Mouse (Mus musculus): Measurements from ENCODE around the gene Mrps27. TPM values are rescaled to one million over a fixed set of nuclear protein-coding genes. Genes with fewer than 3 reads are reported as not detected.

Gene Mrps27
- polyA plus RNA-seq, 1 experiment from 2014 or later: 79.9 TPM

DNA sequence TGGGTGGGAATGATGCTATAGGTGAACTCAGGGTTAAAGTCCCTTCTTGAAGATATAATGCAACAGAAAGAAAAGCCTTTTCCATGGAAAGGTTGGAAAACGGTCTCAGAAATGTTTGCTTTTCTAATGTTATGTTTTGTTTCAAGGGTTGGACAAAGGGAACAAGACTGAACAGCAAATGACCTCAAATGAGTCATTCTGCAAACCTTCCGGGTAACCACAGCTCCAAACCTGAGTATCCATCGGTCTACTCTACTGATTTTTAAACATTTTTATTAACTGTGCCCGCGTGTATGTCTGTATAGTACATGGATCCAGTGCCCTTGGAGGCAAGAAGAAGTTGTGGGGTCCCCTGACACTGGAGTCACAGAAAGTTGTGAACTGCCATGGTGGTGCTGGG, 94.8 kb downstream of the Mrps27 start:
- peaks cover 41% of the 10 kb centered on the region for H3K4me1 ChIP-seq
- WGBS: 93% methylated on average over 5 of the region's 5 CpGs
- no peak overlapping the region for H3K4me3 ChIP-seq
- H3K36me3 ChIP-seq: peaks cover 86% of the 10 kb centered on the region
- no peak for DNase-seq (ENCODE audit: low spot score)
- no peak overlapping the region for H3K27ac ChIP-seq (replicated peaks)
- H3K9me3 ChIP-seq (replicated peaks): 0 out of 2 replicates have a peak, but pooled peaks cover 4% of the 10 kb centered on the region
- H3K27me3 ChIP-seq (ENCODE audit: low read depth, poor library complexity, severe bottlenecking): no peaks in the 10 kb centered on the region

DNA sequence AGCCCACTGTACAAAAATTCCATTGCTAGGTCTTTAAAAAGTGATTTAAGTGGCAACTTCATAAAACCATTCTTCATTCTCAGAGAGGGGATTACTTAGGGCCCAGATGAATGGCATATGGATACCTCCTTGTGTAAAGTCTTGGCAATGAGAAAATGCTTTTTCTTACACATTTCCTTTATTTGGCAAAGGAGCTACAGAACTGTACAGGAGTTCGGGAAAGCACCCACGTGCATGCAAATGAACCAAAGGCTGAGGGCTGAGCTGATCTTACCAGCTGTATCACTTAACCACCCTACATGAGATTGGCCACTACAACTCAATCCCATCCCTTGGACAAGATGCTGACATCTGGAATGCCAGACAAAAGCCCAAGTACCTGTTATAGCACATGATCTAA, 95.6 kb downstream of the Mrps27 start:
- H3K9me3 ChIP-seq (replicated peaks): 0 out of 2 replicates have a peak, but pooled peaks cover 1% of the 10 kb centered on the region
- no peak overlapping the region for H3K27ac ChIP-seq (replicated peaks)
- no peak overlapping the region for H3K4me3 ChIP-seq
- WGBS: 99% methylated on average over 2 of the region's 2 CpGs
- H3K4me1 ChIP-seq: peaks cover 50% of the 10 kb centered on the region
- no peaks in the 10 kb centered on the region for H3K27me3 ChIP-seq (ENCODE audit: low read depth, poor library complexity, severe bottlenecking)
- DNase-seq (ENCODE audit: low spot score): no peak
- peaks cover 77% of the 10 kb centered on the region for H3K36me3 ChIP-seq

DNA sequence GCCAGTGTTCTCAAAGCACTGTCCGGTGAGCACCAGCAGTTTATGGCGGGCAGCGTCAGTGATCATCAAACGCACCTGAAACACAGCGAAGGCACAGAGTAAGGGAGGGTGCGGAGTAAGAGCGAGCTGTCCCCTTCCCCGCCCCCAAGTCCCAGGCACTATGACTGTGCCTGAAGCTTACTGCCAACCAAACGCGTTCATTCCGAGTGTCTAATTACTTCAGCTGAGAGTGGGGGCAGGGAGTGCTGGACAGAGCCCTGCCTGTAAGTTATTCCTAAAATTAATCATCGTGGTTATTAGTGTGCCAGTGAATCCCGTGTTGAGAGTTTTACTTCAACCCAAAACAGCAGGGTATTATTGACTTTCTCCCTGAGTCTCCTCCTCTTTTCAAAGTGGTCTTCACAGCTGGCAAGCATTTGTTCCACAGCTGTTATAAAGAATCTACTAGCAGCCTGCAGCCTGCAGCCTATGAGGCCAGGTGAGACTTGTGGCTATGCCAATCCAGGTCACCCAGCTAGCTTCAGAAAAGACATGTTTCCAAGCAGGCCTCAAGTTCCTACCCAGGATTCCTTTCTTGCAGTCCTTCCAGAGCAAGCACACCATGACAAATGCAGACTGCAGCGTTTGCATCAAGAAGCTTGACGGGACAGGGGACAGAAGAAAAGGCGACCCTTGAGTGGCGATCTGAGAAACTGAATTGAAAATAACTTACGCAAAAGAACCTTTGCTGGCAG, 97.3 kb downstream of the Mrps27 start:
- H3K36me3 ChIP-seq: peaks cover 61% of the 10 kb centered on the region

DNA sequence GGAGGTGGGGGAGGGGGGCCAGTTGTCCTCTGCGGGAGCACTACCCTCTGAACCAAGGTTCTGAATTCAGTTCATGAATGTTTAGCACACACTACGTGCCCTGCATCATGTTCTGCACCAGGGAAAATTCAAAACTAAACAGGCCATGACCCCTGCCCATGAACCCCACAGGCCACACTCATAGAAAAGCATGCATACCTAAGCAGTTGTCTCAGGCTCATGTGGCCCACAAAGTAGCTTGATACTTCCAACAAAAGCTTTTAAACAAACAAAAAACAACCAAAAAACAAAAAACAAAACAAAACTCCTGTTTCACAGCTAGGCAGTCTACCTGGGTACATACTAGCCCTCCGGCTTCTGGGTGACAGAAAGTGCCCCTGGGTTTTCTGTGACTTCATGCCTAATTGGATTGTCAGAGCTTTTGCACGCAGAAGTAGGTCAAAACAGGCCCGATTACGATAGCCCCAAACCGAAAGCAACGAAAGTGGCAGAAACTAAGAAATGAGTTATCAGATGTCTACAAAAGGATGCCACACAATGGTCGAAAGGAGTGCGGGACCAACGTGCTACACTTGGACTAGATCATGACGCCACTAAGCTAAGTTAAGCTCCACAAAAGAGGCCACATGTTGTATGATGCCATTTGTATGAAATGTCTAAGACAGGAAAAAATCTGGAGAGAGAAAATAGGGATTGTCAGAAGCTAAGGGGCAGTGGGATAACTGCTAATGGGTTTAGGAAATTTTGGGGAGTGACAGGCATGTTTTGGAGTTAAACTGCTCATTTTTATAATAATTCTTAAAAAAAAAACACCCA, 98.1 kb downstream of the Mrps27 start:
- H3K4me1 ChIP-seq: peaks cover 74% of the 10 kb centered on the region
- 25% methylated on average over 12 of the region's 12 CpGs for WGBS
- H3K27me3 ChIP-seq (ENCODE audit: low read depth, poor library complexity, severe bottlenecking): no peaks in the 10 kb centered on the region
- DNase-seq (ENCODE audit: low spot score): peak; percentile 45
- peak overlapping the region; percentile 92 for H3K27ac ChIP-seq (replicated peaks)
- peak overlapping the region; percentile 62 for H3K4me3 ChIP-seq
- no peaks in the 10 kb centered on the region for H3K9me3 ChIP-seq (replicated peaks)
- H3K36me3 ChIP-seq: peaks cover 56% of the 10 kb centered on the region

More for the DNA sequence above, 97.3 kb downstream of the Mrps27 start:
- WGBS: 53% methylated on average over 18 of the region's 18 CpGs
- H3K27me3 ChIP-seq (ENCODE audit: low read depth, poor library complexity, severe bottlenecking): no peaks in the 10 kb centered on the region
- no peaks in the 10 kb centered on the region for H3K9me3 ChIP-seq (replicated peaks)
- no peak for DNase-seq (ENCODE audit: low spot score)
- H3K4me1 ChIP-seq: peaks cover 66% of the 10 kb centered on the region
- peak overlapping the region; percentile 92 for H3K27ac ChIP-seq (replicated peaks)
- H3K4me3 ChIP-seq: peak overlapping the region; percentile 62

DNA sequence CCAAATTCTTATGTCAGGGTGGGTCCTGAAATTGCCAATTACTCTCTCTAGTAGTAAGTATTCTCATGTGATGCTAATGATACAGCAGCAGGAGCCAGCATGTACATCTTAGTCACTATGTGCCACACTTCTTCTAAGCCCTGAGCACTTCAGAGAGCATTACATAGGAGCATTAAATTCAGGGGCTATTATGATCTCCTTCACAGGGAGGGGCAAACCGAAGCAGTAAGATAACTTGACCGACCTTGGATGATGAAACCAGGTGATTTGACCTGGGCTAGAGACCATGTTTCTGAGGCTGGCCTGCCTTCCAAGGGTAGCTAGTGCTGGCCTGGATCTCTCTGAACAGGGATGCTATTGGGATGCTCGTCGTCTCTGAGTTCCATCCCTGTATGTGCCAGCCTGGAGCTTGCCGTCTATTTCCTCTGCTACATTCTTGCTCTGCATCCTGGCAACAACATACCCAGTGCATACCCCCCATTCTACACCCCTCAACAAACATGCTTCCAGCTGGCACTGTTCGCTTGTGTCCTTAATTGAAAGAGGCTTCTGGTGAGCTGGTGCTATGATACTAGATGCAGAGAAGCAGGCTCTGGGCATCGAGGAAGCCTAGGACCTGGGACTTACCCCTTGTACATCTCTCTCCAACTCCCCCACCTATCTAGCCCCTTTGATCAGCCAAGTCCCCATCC, 99.0 kb downstream of the Mrps27 start:
- H3K27ac ChIP-seq (replicated peaks): peak overlapping the region; percentile 92
- no peaks in the 10 kb centered on the region for H3K9me3 ChIP-seq (replicated peaks)
- peaks cover 84% of the 10 kb centered on the region for H3K4me1 ChIP-seq
- 24% methylated on average over 7 of the region's 7 CpGs for WGBS
- peak overlapping the region; percentile 62 for H3K4me3 ChIP-seq
- peaks cover 46% of the 10 kb centered on the region for H3K36me3 ChIP-seq
- DNase-seq (ENCODE audit: low spot score): peak; percentile 57
- no peaks in the 10 kb centered on the region for H3K27me3 ChIP-seq (ENCODE audit: low read depth, poor library complexity, severe bottlenecking)

DNA sequence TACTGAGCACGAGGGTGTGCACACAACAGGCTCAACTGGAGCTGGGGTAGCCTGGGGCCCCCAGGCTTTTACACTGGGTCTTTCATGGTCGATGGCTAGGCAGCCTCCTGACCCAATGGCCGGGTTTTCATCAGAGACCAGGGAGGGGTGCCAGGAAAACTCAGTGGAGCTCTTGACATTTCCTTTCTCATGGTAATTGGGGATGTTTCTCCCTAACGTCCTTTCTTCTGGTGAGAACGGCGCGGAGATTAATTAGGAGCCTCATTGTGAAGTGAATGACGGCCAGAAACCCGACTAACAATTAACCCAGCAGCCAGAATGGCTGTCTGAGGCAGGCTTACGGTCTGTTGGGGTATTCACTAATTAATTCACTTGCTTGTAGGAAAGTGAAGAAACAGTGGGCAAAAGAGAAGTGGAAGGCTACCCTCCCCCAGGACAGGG, 99.9 kb downstream of the Mrps27 start:
- H3K36me3 ChIP-seq: peaks cover 41% of the 10 kb centered on the region
- 3% methylated on average over 10 of the region's 10 CpGs for WGBS
- DNase-seq (ENCODE audit: low spot score): peak; percentile 86
- peak overlapping the region; percentile 62 for H3K4me3 ChIP-seq
- H3K4me1 ChIP-seq: peaks cover 92% of the 10 kb centered on the region
- no peaks in the 10 kb centered on the region for H3K9me3 ChIP-seq (replicated peaks)
- H3K27me3 ChIP-seq (ENCODE audit: low read depth, poor library complexity, severe bottlenecking): no peaks in the 10 kb centered on the region
- H3K27ac ChIP-seq (replicated peaks): peak overlapping the region; percentile 92

DNA sequence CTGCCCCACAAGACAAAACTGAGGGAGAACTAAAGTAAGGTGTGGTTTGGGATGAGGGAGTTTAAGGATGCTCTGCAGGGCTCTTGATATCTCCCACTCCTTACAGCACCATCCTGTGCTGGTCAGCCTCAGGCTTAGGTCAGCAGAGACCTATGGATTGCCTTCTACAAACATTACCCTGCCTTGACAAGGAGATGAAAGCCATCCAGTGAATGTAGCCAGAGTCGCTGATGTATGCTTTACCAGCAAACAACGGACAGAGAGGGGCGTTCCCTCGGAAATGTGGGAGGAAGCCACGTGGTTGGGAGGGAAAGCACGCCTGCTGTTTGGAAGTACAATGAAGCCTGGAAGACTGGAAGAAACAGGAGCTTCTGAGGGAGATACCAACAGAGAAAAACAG, 100.3 kb downstream of the Mrps27 start:
- peaks cover 96% of the 10 kb centered on the region for H3K4me1 ChIP-seq
- no peaks in the 10 kb centered on the region for H3K9me3 ChIP-seq (replicated peaks)
- no peaks in the 10 kb centered on the region for H3K27me3 ChIP-seq (ENCODE audit: low read depth, poor library complexity, severe bottlenecking)
- H3K36me3 ChIP-seq: peaks cover 41% of the 10 kb centered on the region
- no peak for DNase-seq (ENCODE audit: low spot score)
- H3K4me3 ChIP-seq: peak overlapping the region; percentile 62
- WGBS: 4% methylated on average over 6 of the region's 6 CpGs
- H3K27ac ChIP-seq (replicated peaks): peak overlapping the region; percentile 92

DNA sequence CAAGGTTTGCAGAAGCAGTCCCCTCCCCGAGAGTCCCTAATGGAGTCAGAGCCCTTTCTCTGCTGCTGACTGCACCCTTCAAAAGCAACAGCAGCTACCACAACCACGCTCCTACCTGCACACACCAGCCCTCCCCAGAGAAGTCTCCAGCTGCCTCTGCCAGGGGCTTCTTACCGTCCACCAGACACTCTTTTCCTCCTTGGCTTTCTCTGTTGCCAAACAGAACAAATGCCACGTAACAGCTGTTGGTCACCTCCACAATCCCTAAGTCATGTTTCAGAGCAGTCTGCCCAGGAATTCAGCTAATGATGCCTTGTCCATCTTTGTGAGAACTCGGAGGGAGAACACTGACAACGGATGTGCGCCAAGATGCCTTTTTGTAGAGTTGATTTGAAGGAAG, 102.4 kb downstream of the Mrps27 start:
- Histone ChIP-seq H3K9me3 (replicated peaks) (no peaks in the 10 kb centered on the region), H3K36me3 (peaks cover 35% of the 10 kb centered on the region), H3K4me1 (peaks cover 96% of the 10 kb centered on the region), H3K4me3 (peak overlapping the region; percentile 62), H3K27ac (replicated peaks) (peak overlapping the region; percentile 92), H3K27me3 (ENCODE audit: low read depth, poor library complexity, severe bottlenecking) (no peaks in the 10 kb centered on the region)
- WGBS: 61% methylated on average over 7 of the region's 7 CpGs
- DNase-seq (ENCODE audit: low spot score): no peak

DNA sequence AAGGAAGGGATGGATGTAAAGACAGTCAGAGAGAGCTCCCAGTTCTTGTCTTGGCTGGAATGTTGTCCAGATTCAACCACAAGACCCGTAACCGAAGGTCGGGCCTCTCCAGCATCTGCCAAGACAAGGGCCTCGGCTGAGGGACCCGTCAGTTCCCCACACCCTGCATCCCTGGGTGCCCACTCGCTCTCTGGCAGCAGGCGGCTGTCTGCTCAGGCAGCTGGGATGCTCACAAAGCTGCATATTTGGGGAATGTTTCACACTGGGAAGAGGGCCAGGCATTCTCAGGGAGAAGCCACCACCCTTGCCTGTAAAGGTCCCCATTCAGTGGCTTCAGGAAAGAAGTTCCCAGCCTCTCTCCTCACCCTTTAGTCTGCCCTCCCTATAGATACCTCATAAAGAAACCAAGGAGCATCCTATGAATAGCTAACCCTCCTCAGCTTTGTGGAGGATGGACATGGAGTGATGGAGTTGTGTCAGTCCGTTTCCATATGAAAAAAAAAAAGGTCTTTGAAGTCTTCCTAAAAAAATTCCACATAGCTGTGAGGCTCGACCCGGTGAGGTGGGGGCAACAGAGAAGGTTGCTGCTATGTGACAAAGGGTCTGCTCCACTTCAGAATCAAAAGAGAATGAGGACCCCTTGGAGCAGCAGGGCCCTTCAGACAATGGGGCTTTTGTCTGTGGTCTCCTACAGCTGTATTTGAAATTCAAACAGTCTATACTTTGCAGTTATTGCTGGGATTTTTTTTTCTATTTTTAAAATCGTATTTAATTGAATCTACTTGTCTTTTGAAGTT, 103.0 kb downstream of the Mrps27 start:
- 33% methylated on average over 11 of the region's 11 CpGs for WGBS
- H3K4me3 ChIP-seq: peak overlapping the region; percentile 62
- DNase-seq (ENCODE audit: low spot score): peak; percentile 44
- peaks cover 93% of the 10 kb centered on the region for H3K4me1 ChIP-seq
- H3K36me3 ChIP-seq: peaks cover 37% of the 10 kb centered on the region
- no peaks in the 10 kb centered on the region for H3K9me3 ChIP-seq (replicated peaks)
- no peaks in the 10 kb centered on the region for H3K27me3 ChIP-seq (ENCODE audit: low read depth, poor library complexity, severe bottlenecking)
- H3K27ac ChIP-seq (replicated peaks): peak overlapping the region; percentile 92

DNA sequence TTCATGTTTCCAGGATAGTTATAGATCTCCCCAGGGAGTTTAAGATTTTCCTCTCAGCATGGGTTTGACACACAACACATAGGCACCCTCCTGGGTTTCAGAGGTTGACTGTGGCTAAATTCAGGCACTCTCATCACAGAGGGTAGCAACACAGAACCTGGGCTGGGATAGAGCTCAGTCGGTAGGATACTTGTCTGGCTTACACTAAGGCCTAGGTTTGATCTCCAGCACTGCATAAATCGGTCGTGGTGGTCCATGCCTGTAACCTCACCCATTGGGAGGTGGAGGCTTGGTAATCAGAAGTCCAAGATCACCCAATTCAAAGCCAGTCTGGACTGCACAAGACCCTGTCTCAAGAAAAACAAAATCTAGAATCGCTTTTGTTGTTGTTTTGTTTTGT, 103.7 kb downstream of the Mrps27 start:
- H3K4me3 ChIP-seq: peak overlapping the region; percentile 11; the same call in 1 of the 2 replicates
- no peak for DNase-seq (ENCODE audit: low spot score)
- H3K36me3 ChIP-seq: peaks cover 43% of the 10 kb centered on the region
- 32% methylated on average over 4 of the region's 4 CpGs for WGBS
- H3K9me3 ChIP-seq (replicated peaks): no peaks in the 10 kb centered on the region
- H3K4me1 ChIP-seq: peaks cover 87% of the 10 kb centered on the region
- H3K27ac ChIP-seq (replicated peaks): peak overlapping the region; percentile 92
- no peaks in the 10 kb centered on the region for H3K27me3 ChIP-seq (ENCODE audit: low read depth, poor library complexity, severe bottlenecking)

DNA sequence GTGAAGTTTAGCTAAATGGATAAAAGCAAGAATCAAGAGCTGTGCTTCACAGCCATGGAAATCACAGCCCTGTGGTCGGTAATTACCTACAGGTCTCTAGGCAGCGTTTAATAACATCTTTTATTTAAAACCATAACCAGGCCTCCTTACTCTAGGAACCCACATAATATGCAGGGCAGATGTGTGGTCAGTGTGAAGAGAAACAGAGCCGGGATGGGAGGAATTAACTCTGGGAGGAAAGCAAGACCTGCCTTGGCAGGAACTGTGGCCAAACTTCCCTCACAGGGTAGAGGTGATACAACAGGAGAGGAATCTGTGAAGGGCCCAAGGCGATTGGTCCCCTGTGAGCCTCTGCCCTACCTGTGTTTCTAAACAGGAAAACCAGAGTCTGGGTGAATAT, 105.0 kb downstream of the Mrps27 start:
- DNase-seq (ENCODE audit: low spot score): no peak
- no peak overlapping the region for H3K4me3 ChIP-seq
- WGBS: 93% methylated on average over 4 of the region's 4 CpGs
- peak overlapping the region; percentile 92 for H3K27ac ChIP-seq (replicated peaks)
- no peaks in the 10 kb centered on the region for H3K9me3 ChIP-seq (replicated peaks)
- H3K4me1 ChIP-seq: peaks cover 74% of the 10 kb centered on the region
- H3K36me3 ChIP-seq: peaks cover 41% of the 10 kb centered on the region
- no peaks in the 10 kb centered on the region for H3K27me3 ChIP-seq (ENCODE audit: low read depth, poor library complexity, severe bottlenecking)

DNA sequence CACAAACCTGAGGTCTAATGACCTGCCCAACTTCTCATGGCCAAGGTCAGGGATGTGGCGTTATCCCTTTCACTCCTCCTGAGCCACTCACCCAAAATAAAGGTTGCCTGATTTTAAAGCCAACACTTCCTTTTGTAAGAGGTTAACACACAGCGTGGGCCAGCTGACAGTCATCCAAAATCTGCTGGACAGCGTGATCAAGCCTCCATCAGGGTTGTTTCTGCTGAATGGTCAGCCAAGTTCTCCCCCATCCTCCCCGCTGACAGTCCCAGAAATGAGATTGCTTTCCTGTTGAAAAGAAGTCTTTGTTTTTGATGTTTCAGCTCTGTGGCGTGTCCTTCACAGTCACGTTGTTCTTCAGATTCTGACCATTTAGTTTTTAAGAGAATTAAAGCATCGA, 106.2 kb downstream of the Mrps27 start:
- 89% methylated on average over 7 of the region's 7 CpGs for WGBS
- Histone ChIP-seq H3K27ac (replicated peaks) (peak overlapping the region; percentile 92), H3K27me3 (ENCODE audit: low read depth, poor library complexity, severe bottlenecking) (no peaks in the 10 kb centered on the region), H3K36me3 (peaks cover 43% of the 10 kb centered on the region), H3K9me3 (replicated peaks) (no peaks in the 10 kb centered on the region), H3K4me3 (no peak overlapping the region), H3K4me1 (peaks cover 73% of the 10 kb centered on the region)
- no peak for DNase-seq (ENCODE audit: low spot score)

Measured in midbrain, embryonic 10.5 days (tissue).